Mouse (Mus musculus) spleen, adult 2 months (tissue): ENCODE measurements around the gene Swi5. TPM values are rescaled to one million over a fixed set of nuclear protein-coding genes. Genes with fewer than 3 reads are reported as not detected.
A peak's percentile ranks its signal among the peaks of the same experiment; 100 is the strongest.

ENCODE experiments used
- DNase-seq, 2 experiments: peaks; one replicate each; pipeline versions ENCODE4 v3.0.0 to v3.0.0-alpha.2; 2012 to 2021; ENCODE audit warnings: low spot score in 2 of 2, low read depth in 1 of 2
- H3K27ac ChIP-seq: fragments of 200-500 bp; 2 replicates; pipeline ENCODE4 v1.5.1; 2012; ENCODE audit warnings: low read length, inconsistent platforms; ENCODE audit not compliant: insufficient read depth
- H3K27me3 ChIP-seq: fragments of 200-500 bp; 2 replicates; pipeline ENCODE4 v1.6.1; 2012; ENCODE audit warnings: mild to moderate bottlenecking, moderate library complexity, low read length, inconsistent platforms; ENCODE audit not compliant: control insufficient read depth, insufficient read depth
- H3K36me3 ChIP-seq: fragments of 200-500 bp; 2 replicates; pipeline ENCODE4 v1.6.1; 2012; ENCODE audit warnings: mild to moderate bottlenecking, low read length, inconsistent platforms; ENCODE audit not compliant: control insufficient read depth, insufficient read depth
- H3K4me1 ChIP-seq: fragments of 200-500 bp; 2 replicates; pipeline ENCODE4 v1.6.1; 2011; ENCODE audit warnings: inconsistent platforms; ENCODE audit not compliant: control insufficient read depth, insufficient read depth, insufficient read length
- H3K4me3 ChIP-seq: fragments of 200-500 bp; 2 replicates; pipeline ENCODE4 v1.5.1; 2011; ENCODE audit warnings: mild to moderate bottlenecking, inconsistent platforms; ENCODE audit not compliant: insufficient read depth, insufficient read length; ENCODE audit errors: extremely low read depth
- CTCF ChIP-seq: fragments of 200-500 bp; IDR thresholded peaks from 2 replicates; pipeline ENCODE4 v1.5.1; 2011; ENCODE audit warnings: mild to moderate bottlenecking, inconsistent platforms; ENCODE audit not compliant: insufficient read depth, insufficient read length, insufficient replicate concordance; ENCODE audit errors: extremely low read depth
- POLR2A ChIP-seq: fragments of 200-500 bp; IDR thresholded peaks from 2 replicates; pipeline ENCODE4 v1.6.1; 2011; ENCODE audit warnings: low read depth, low read length, inconsistent platforms
- WGBS: fragments of 180-500 bp; shearing (Covaris S2); methylation state at CpG from one replicate; pipeline ENCODE4 v1.1.7; 2018; 5-methylcytosine and 5-hydroxymethylcytosine counted together
- polyA plus RNA-seq: library from polyadenylated mRNA; depleted of rRNA; stranded (reverse); fragments of >200 nt; gene quantifications from 2 replicates; pipeline ENCODE4 v1.2.3, GENCODE M21; 2012

Swi5 gene
- polyA plus RNA-seq, 1 experiment = 60.5 TPM

DNA sequence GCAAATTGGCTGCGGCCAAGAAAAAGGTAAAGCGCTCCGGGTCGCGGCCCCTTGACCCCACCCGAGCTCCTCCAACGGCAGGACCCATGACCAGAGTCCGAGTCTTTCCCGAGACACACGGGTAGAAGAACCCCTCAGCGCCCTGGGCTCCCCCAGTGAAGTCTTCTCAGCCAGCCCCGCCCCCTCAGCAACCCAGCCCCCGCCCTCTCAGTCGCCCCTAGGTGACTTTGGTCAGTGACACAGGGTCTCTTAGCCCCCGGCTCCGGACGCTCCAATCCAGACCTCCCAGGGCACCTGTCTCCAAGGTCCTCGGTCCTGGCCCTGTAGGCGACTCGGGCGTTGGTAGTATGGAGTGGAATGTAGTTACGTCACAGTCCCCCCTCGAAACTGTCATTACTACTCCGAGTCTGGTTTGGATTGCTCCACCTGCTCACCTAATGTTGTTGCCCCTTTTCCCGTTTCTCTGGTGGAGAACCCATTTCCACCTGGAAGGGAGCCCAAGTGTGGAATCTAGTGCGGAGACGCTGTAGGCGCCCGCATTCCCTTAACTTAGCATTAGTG, 576 bp upstream of the Swi5 start:
- H3K4me3 ChIP-seq = peak overlapping the region; percentile 78
- DNase-seq = no peak
- H3K27ac ChIP-seq = peak overlapping the region; percentile 57; the same call in 1 of the 2 replicates
- TF ChIP-seq CTCF (no peak), POLR2A (no peak)
- H3K27me3 ChIP-seq = no peaks in the 10 kb centered on the region
- 2% methylated on average over 29 of the region's 29 CpGs for WGBS
- peaks cover 2% of the 10 kb centered on the region; the same call in 1 of the 2 replicates for H3K4me1 ChIP-seq
- no peaks in the 10 kb centered on the region; the same call in 1 of the 2 replicates for H3K36me3 ChIP-seq

DNA sequence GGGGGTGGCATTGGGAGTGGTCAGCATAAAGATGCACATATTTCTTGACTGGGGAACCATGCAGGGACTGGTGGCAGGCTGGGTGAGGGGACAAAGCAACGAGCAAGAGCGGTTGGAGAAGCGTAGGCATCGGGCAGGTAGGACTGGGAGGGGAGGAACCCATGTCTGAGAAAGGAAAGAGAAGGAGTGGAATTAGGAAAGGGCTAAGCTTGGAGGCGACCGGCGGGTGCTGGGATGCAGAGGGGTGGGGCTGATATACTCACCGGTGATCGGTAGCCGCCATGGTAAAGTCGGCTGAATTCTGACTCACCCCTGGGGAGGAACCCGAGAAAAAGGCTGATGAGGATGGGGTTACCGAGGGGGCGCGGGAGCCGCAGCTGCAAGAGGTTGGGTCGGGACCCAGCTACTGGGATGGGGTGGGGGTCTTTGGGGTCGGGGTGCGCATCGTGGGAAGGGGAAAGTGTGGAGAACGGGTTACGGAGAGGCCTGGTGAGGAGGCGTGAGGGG, 488 bp downstream of the Swi5 start, which contains the start of gene Golga2:
TSS of gene Golga2 (plus strand) at position 51 of the 507 bp plus-strand sequence.
- H3K4me3 ChIP-seq = peak within 1 kb of the TSS; percentile 85
- peak within 1 kb of the TSS; percentile 70 for H3K27ac ChIP-seq
- no peak for DNase-seq
- peaks cover 2% of the 10 kb centered on the region; the same call in 1 of the 2 replicates for H3K4me1 ChIP-seq
- no peaks in the 10 kb centered on the region for H3K27me3 ChIP-seq
- 2% methylated on average over 23 of the region's 23 CpGs for WGBS
- H3K36me3 ChIP-seq = no peaks in the 10 kb centered on the region; the same call in 1 of the 2 replicates
- no peak for TF ChIP-seq POLR2A
- no peak for TF ChIP-seq CTCF

DNA sequence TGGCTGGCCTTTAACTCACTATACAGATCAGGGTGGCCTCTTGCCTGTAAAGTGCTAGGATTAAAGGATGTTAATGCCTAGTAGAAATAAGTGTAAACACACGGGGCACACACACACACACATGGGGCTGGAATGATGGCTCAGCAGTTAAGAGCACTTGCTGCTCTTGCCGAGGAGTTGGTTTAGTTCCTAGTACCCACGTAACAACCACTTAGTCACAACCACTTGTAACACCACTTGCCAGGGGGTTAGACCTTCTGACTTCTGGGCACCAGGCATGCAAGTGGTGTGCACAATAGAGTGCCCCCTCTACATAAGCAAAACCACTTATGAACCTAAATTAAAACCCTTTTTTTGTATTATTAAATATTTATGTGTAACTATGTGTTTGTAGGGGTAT, 3.9 kb downstream of the Swi5 start:
- Histone ChIP-seq H3K27ac (no peak overlapping the region), H3K36me3 (peaks cover 8% of the 10 kb centered on the region), H3K4me1 (peaks cover 2% of the 10 kb centered on the region; the same call in 1 of the 2 replicates), H3K27me3 (no peaks in the 10 kb centered on the region), H3K4me3 (no peak overlapping the region)
- DNase-seq = no peak
- 85% methylated on average over 3 of the region's 3 CpGs for WGBS
- TF ChIP-seq CTCF = no peak
- no peak for TF ChIP-seq POLR2A

DNA sequence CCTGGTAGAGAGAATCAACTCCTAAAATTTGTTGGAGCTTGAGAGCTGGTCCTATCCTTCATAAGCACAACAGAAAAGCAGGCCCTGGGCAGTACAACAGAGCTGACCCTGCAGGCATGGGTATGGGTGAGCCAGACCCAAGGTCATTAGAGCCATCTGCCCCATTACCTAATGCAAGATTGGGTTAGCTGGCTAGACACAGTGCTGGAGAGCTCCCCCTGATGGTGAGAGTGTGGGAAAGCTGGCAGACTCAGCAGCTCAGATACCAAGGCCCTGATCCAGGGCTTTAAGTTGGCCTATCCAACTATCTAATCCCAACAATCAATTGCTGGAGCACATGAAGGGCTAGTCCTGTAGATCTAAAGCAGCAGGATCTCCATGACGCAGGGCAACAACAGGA, 5.1 kb downstream of the Swi5 start:
- H3K36me3 ChIP-seq = peaks cover 15% of the 10 kb centered on the region
- H3K27ac ChIP-seq = no peak overlapping the region
- WGBS = 89% methylated on average over 1 of the region's 1 CpGs
- no peak overlapping the region for H3K4me3 ChIP-seq
- peaks cover 2% of the 10 kb centered on the region; the same call in 1 of the 2 replicates for H3K4me1 ChIP-seq
- TF ChIP-seq CTCF = peak; percentile 72; the same call in 1 of the 2 replicates
- no peak for TF ChIP-seq POLR2A
- no peaks in the 10 kb centered on the region for H3K27me3 ChIP-seq
- DNase-seq = peak; percentile 33 to 56

DNA sequence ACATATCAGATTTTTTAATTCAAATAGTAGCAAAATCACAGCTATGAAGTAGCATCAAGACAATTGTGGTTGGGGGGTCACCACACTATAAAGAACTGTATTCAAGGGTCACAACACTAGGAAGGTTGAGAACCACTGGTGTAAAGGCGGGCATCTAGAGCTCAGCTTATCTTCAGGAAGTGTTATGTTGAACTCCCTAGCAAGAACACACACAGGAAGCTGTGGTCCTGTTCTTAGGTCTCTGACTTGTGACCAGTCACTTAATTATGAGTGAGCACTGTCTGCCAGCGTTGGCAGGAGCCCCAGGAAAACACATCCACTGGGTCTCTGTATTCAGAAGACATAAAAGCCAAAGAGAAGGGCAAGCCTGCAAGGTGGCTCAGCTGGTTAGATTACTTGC, 5.6 kb downstream of the Swi5 start:
- H3K4me3 ChIP-seq = no peak overlapping the region
- H3K36me3 ChIP-seq = peaks cover 17% of the 10 kb centered on the region
- no peak for TF ChIP-seq POLR2A
- no peak for TF ChIP-seq CTCF
- H3K27me3 ChIP-seq = no peaks in the 10 kb centered on the region
- peaks cover 2% of the 10 kb centered on the region; the same call in 1 of the 2 replicates for H3K4me1 ChIP-seq
- H3K27ac ChIP-seq = no peak overlapping the region
- no peak for DNase-seq
- WGBS = 63% methylated on average over 2 of the region's 2 CpGs

DNA sequence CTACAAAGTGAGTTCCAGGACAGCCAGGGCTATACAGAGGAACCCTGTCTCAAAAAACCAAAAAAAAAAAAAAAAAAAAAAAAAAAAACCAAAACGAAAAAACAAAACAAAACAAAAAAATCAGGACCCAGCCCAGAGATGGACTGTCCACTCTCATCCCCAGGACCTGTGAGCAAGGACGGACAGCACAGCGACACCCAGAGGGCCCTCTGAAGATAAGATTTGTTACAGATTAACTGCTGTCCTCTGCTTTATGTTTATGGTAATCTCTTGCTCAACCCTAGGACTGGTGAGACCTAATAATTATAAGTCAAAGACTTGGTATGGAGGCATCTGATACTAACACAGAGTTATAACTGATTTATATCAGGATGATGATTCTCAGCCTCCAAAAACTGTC, 12.1 kb downstream of the Swi5 start:
- WGBS = 89% methylated on average over 2 of the region's 3 CpGs
- TF ChIP-seq POLR2A = no peak
- no peak for TF ChIP-seq CTCF
- Histone ChIP-seq H3K4me1 (no peaks in the 10 kb centered on the region; the same call in 1 of the 2 replicates), H3K4me3 (no peak overlapping the region), H3K36me3 (peaks cover 17% of the 10 kb centered on the region), H3K27ac (no peak overlapping the region), H3K27me3 (no peaks in the 10 kb centered on the region)
- DNase-seq = no peak

DNA sequence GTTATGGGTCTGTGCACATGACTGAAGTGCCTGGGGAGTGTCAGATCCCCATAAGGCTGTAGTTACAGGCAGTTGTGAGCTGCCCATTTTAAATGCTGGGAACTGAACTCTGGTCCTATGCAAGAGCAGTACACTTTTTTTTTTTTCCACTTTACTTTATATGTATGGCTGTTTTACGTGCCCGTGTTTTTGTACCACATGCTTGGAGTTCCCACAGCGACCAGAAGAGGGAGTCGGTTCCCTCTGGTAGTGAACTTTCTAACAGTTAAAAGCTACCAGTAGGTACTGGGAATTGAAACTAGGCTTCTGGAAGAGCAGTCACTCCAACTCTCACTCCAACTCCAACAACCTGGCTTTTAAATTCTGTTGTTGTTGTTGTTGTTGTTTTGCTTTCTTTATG, 27.2 kb downstream of the Swi5 start:
- DNase-seq = peak; percentile 55 to 63
- H3K27me3 ChIP-seq = no peaks in the 10 kb centered on the region
- no peak overlapping the region for H3K4me3 ChIP-seq
- WGBS = 28% methylated on average over 4 of the region's 4 CpGs
- H3K36me3 ChIP-seq = peaks cover 11% of the 10 kb centered on the region
- no peak overlapping the region for H3K27ac ChIP-seq
- TF ChIP-seq POLR2A = no peak
- TF ChIP-seq CTCF = peak; percentile 26; the same call in 1 of the 2 replicates
- H3K4me1 ChIP-seq = peaks cover 6% of the 10 kb centered on the region; the same call in 1 of the 2 replicates
